Mouse (Mus musculus) liver, embryonic 15.5 days (tissue): ENCODE measurements around the gene Nusap1. TPM values are rescaled to one million over a fixed set of nuclear protein-coding genes. Genes with fewer than 3 reads are reported as not detected.

ENCODE experiments used
- ATAC-seq: fragments of 200-750 bp; cut with Nextera tagmentation; 2 replicates; pipeline ENCODE4 v1.8.0; 2017; ENCODE audit warnings: moderate number of reproducible peaks, mild to moderate bottlenecking, moderate library complexity; ENCODE audit not compliant: insufficient read depth
- H3K27ac ChIP-seq: fragments of 300-500 bp; sonication (generic); replicated peaks from 2 replicates; pipeline ENCODE4 v1.5.1; 2015; ENCODE audit warnings: mild to moderate bottlenecking, inconsistent platforms
- H3K27me3 ChIP-seq: fragments of 300-500 bp; sonication (generic); 2 replicates; pipeline ENCODE4 v1.6.1; 2015; ENCODE audit warnings: mild to moderate bottlenecking, inconsistent platforms
- H3K36me3 ChIP-seq: fragments of 300-500 bp; sonication (generic); replicated peaks from 2 replicates; pipeline ENCODE4 v1.6.1; 2015; ENCODE audit warnings: moderate library complexity, mild to moderate bottlenecking, inconsistent platforms
- H3K4me1 ChIP-seq: fragments of 300-500 bp; sonication (generic); replicated peaks from 2 replicates; pipeline ENCODE4 v1.6.1; 2015; ENCODE audit warnings: inconsistent platforms
- H3K4me2 ChIP-seq: fragments of 300-500 bp; sonication (generic); 2 replicates; pipeline ENCODE4 v1.6.1; 2015; ENCODE audit warnings: moderate library complexity, mild to moderate bottlenecking, inconsistent platforms
- H3K4me3 ChIP-seq: fragments of 300-500 bp; sonication (generic); replicated peaks from 2 replicates; pipeline ENCODE4 v1.5.1; 2015; ENCODE audit warnings: mild to moderate bottlenecking, inconsistent platforms
- H3K9ac ChIP-seq: fragments of 300-500 bp; sonication (generic); 2 replicates; pipeline ENCODE4 v1.6.1; 2015; ENCODE audit warnings: moderate library complexity, mild to moderate bottlenecking, inconsistent platforms
- H3K9me3 ChIP-seq: fragments of 300-500 bp; sonication (generic); replicated peaks from 2 replicates; pipeline ENCODE4 v1.6.1; 2016; ENCODE audit warnings: inconsistent platforms
- WGBS: fragments of 180-500 bp; shearing (Covaris S2); methylation state at CpG from one replicate; pipeline ENCODE4 v1.1.7; 2015; ENCODE audit warnings: mixed read lengths; ENCODE audit not compliant: insufficient replicate concordance; 5-methylcytosine and 5-hydroxymethylcytosine counted together
- polyA plus RNA-seq: library from polyadenylated mRNA; unstranded; fragments of >200 nt; fragmentation: Nextera tagmentation; extraction: Ambion mirVana; gene quantifications from 2 replicates; pipeline ENCODE4 v1.2.1, GENCODE M21; 2015

The Nusap1 gene
- polyA plus RNA-seq, 1 experiment from 2014 or later, result 94.0 TPM

DNA sequence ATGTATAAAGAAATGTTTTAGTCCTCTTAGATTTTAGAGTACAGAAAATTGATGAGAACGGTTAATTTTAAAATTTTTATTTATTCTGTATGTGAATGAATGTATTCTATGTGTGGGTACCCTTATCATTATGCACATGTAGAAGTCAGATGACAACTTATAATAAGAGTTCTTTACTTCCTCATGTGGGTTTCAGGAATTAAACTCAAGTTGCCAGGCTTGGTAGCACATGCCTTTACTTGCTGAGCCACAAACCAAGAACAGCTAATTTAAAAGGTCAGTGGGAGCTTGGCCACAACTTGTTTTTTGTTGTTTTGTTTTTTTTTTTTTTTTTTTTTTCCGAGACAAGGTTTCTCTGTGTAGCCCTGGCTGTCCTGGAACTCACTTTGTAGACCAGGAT is 76.7 kb downstream of the Nusap1 start:
- H3K9me3 ChIP-seq, result no peaks in the 10 kb centered on the region
- ATAC-seq, result no peak
- H3K9ac ChIP-seq, result no peak overlapping the region
- no peak overlapping the region for H3K27ac ChIP-seq
- WGBS, result 80% methylated on average over 2 of the region's 2 CpGs
- no peaks in the 10 kb centered on the region for H3K27me3 ChIP-seq
- no peak overlapping the region for H3K4me3 ChIP-seq
- H3K4me1 ChIP-seq, result peaks cover 3% of the 10 kb centered on the region; the same call in 1 of the 2 replicates
- H3K4me2 ChIP-seq, result no peak overlapping the region
- H3K36me3 ChIP-seq, result peaks cover 20% of the 10 kb centered on the region

DNA sequence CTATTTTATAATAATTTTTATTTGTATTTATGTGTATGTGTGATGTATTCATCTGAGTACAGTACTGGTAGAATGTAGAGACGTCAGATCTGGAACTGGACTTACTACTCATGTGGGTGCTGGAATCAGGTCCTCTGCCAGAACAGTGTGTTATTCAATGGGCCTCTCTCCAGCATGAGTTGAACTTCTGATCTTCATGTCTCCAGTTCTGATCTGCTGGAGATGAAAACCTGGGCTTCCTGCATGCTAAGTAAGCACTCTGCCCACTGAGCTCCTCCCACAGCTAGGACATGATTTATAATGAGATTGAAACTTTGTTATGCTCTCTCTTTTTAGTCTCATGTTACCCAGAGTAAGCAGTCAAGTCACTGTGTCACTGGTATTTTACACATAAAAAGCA is 78.0 kb downstream of the Nusap1 start:
- H3K4me2 ChIP-seq, result no peak overlapping the region
- H3K27ac ChIP-seq, result no peak overlapping the region
- 63% methylated on average over 1 of the region's 1 CpGs for WGBS
- ATAC-seq, result no peak
- peaks cover 3% of the 10 kb centered on the region; the same call in 1 of the 2 replicates for H3K4me1 ChIP-seq
- H3K9ac ChIP-seq, result no peak overlapping the region
- no peak overlapping the region for H3K4me3 ChIP-seq
- no peaks in the 10 kb centered on the region for H3K27me3 ChIP-seq
- H3K9me3 ChIP-seq, result no peaks in the 10 kb centered on the region
- peaks cover 22% of the 10 kb centered on the region for H3K36me3 ChIP-seq

DNA sequence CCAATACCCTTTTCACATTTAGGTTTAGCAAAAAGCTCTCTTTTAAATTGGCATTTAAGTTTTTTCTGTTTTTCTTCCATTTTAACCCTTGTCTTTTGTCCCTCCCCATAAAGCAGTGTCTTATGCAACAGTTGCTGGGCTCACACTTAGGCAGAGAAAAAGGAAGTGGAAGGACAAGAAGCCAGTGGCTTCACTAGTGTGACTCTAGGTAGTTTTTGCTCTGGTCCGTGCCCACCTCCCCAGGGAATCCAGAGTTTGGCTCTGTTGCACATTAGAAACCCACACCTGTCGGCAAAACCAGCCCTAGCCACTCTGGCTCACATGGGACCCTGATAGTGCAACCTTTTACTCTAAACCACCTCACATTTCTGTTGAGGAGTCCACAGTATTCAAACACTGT is 80.4 kb downstream of the Nusap1 start:
- Histone ChIP-seq H3K4me1 (peaks cover 3% of the 10 kb centered on the region; the same call in 1 of the 2 replicates), H3K27ac (no peak overlapping the region), H3K36me3 (peaks cover 17% of the 10 kb centered on the region), H3K4me2 (no peak overlapping the region), H3K9me3 (no peaks in the 10 kb centered on the region), H3K27me3 (no peaks in the 10 kb centered on the region), H3K4me3 (no peak overlapping the region), H3K9ac (no peak overlapping the region)
- ATAC-seq, result no peak
- WGBS, result 43% methylated on average over 2 of the region's 2 CpGs

DNA sequence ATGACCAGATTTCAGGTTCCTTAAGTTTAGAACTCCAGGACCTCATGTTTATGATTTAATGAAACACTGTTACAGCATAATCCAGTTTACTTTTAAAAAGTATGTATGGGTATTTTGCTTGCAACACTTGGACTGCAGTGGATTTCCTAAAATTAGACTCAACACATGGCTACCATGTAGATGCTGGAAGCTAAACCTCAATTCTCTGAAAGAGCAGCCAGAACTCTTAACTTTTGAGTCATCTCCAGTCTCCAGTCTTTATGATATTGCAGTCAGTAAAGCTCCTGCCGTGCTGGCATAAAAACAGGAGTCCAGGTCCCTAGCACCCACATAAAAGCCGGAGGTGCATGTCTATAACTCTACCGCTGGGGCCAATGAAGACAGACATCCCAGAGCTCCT is 81.9 kb downstream of the Nusap1 start:
- Histone ChIP-seq H3K9me3 (no peaks in the 10 kb centered on the region), H3K4me3 (no peak overlapping the region), H3K36me3 (peaks cover 6% of the 10 kb centered on the region; the same call in 1 of the 2 replicates), H3K27ac (no peak overlapping the region), H3K27me3 (no peaks in the 10 kb centered on the region), H3K4me1 (peaks cover 3% of the 10 kb centered on the region; the same call in 1 of the 2 replicates), H3K9ac (no peak overlapping the region), H3K4me2 (no peak overlapping the region)
- WGBS, result 86% methylated on average over 3 of the region's 3 CpGs
- no peak for ATAC-seq

Other genes starting within 250 kb of the Nusap1 start
- 1.4 and 1.6 TPM in 2 replicates for gene Ino80, start 140.6 kb upstream of the Nusap1 start, polyA plus RNA-seq
- gene Exd1, start 70.7 kb upstream of the Nusap1 start, polyA plus RNA-seq, result 0.08 and 0.15 TPM in 2 replicates
- gene Chp1, start 70.6 kb upstream of the Nusap1 start, polyA plus RNA-seq, result 56.1 and 62.6 TPM in 2 replicates
- 34.7 and 37.0 TPM in 2 replicates for gene Oip5, start 171 bp downstream of the Nusap1 start, polyA plus RNA-seq
- 30.8 and 30.9 TPM in 2 replicates for gene Ndufaf1, start 44.5 kb downstream of the Nusap1 start, polyA plus RNA-seq
- gene Rtf1, start 56.8 kb downstream of the Nusap1 start, polyA plus RNA-seq, result 9.8 and 10.6 TPM in 2 replicates
- gene Itpka, start 124.0 kb downstream of the Nusap1 start, polyA plus RNA-seq, result 2.7 and 4.2 TPM in 2 replicates
- gene Ltk, start 142.1 kb downstream of the Nusap1 start, polyA plus RNA-seq, result 0.07 and 0.13 TPM in 2 replicates
- 9.1 and 9.9 TPM in 2 replicates for gene Rpap1, start 169.2 kb downstream of the Nusap1 start, polyA plus RNA-seq
- 1.1 TPM in 2 replicates for gene Tyro3, start 179.4 kb downstream of the Nusap1 start, polyA plus RNA-seq